Mouse (Mus musculus) liver, embryonic 14.5 days (tissue): ENCODE results near the gene Foxn3. TPM values are rescaled to one million over a fixed set of nuclear protein-coding genes. Genes with fewer than 3 reads are reported as not detected.

Source experiments
- ATAC-seq: fragments of 200-750 bp; cut with Nextera tagmentation; 2 replicates; pipeline ENCODE4 v1.8.0; 2017; ENCODE audit warnings: moderate number of reproducible peaks, mild to moderate bottlenecking, moderate library complexity; ENCODE audit not compliant: insufficient read depth
- DNase-seq, 3 experiments: peaks; one replicate each; pipeline ENCODE4 v3.0.0-alpha.2; 2012 to 2013; ENCODE audit warnings: low read depth in 3 of 3, low spot score in 3 of 3
- H3K27ac ChIP-seq: fragments of 300-500 bp; sonication (generic); 2 replicates; pipeline ENCODE4 v1.5.1; 2014; ENCODE audit warnings: moderate library complexity, mild to moderate bottlenecking, control low read depth, inconsistent platforms
- H3K27me3 ChIP-seq: fragments of 300-500 bp; sonication (generic); 2 replicates; pipeline ENCODE4 v1.6.1; 2014; ENCODE audit warnings: mild to moderate bottlenecking, low read length, moderate library complexity; ENCODE audit not compliant: control insufficient read depth, insufficient read depth
- H3K36me3 ChIP-seq: fragments of 300-500 bp; sonication (generic); replicated peaks from 2 replicates; pipeline ENCODE4 v1.6.1; 2014; ENCODE audit warnings: low read depth; ENCODE audit not compliant: control insufficient read depth, insufficient read depth
- H3K4me1 ChIP-seq, 2 experiments: fragments of 200-500 bp in 1 of 2; fragments of 300-500 bp in 1 of 2; sonication (generic) in 1 of 2; replicated peaks; 2 replicates each; pipeline ENCODE4 v1.6.1; 2012 to 2014; ENCODE audit warnings: antibody characterized with exemption in 1 of 2, inconsistent platforms in 1 of 2, low read length in 1 of 2; ENCODE audit not compliant: control insufficient read depth in 2 of 2, insufficient read depth in 2 of 2
- H3K4me2 ChIP-seq: fragments of 300-500 bp; sonication (generic); 2 replicates; pipeline ENCODE4 v1.6.1; 2014; ENCODE audit warnings: low read depth, mild to moderate bottlenecking, control low read depth, moderate library complexity
- H3K4me3 ChIP-seq, 2 experiments: fragments of 200-500 bp in 1 of 2; fragments of 300-500 bp in 1 of 2; sonication (generic) in 1 of 2; 2 replicates each; pipeline ENCODE4 v1.5.1; 2012 to 2014; ENCODE audit warnings: low read depth in 2 of 2, low read length in 2 of 2, mild to moderate bottlenecking in 2 of 2, control low read depth in 1 of 2, inconsistent platforms in 1 of 2, moderate library complexity in 1 of 2; ENCODE audit not compliant: insufficient read depth in 1 of 2
- H3K9ac ChIP-seq: fragments of 300-500 bp; sonication (generic); replicated peaks from 2 replicates; pipeline ENCODE4 v1.6.1; 2014; ENCODE audit warnings: mild to moderate bottlenecking, control low read depth, moderate library complexity
- H3K9me3 ChIP-seq: fragments of 300-500 bp; sonication (generic); 2 replicates; pipeline ENCODE4 v1.6.1; 2016; ENCODE audit warnings: low read length, mixed read lengths; ENCODE audit not compliant: control insufficient read depth
- CTCF ChIP-seq: IDR thresholded peaks from 2 replicates; pipeline ENCODE4 v1.5.1; 2016; ENCODE audit warnings: antibody characterized with exemption, low read depth, control low read depth
- EP300 ChIP-seq: IDR thresholded peaks from 2 replicates; pipeline ENCODE4 v1.6.1; 2016; ENCODE audit warnings: antibody characterized with exemption, low read depth
- WGBS: fragments of 180-500 bp; shearing (Covaris S2); extraction: QIAGEN DNeasy Blood & Tissue Kit; methylation state at CpG from one replicate; pipeline ENCODE4 v1.1.7; 2014; ENCODE audit not compliant: insufficient replicate concordance; 5-methylcytosine and 5-hydroxymethylcytosine counted together
- polyA plus RNA-seq, 2 experiments: library from polyadenylated mRNA; depleted of rRNA in 1 of 2; stranded (reverse) in 1 of 2; unstranded in 1 of 2; fragments of >200 nt; fragmentation: Nextera tagmentation in 1 of 2; extraction: Ambion mirVana in 1 of 2; gene quantifications; 2 replicates each; pipeline versions ENCODE4 v1.2.1 to v1.2.3; 2012 to 2014

Gene Foxn3
- polyA plus RNA-seq, 2 experiments: 2.7 to 13.6 TPM

DNA sequence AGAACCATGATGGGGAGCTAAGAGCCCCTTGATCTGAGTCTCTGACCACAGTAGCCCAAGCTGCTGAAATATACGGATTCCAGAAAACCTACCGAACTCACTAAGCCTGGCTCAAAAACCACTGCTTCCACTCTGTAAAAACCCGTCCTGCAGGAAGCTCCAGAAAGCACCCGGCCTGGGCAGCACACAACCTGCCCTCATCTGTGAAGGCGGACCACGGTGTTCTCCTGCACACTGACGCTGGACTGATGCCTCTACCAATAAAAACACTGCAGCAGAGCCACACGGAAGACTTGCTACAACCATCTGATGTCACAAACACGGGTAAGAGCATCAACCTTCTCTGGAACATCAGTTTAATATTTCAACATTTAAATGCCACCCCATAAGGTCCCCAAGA is 227.8 kb downstream of the Foxn3 start:
- Histone ChIP-seq H3K36me3 (no peaks in the 10 kb centered on the region), H3K4me1 (peaks cover 15 to 32% of the 10 kb centered on the region in 2 experiments), H3K27ac (no peak overlapping the region), H3K4me3 (no peak overlapping the region), H3K4me2 (no peak overlapping the region), H3K27me3 (no peaks in the 10 kb centered on the region), H3K9ac (no peak overlapping the region), H3K9me3 (no peaks in the 10 kb centered on the region)
- ATAC-seq (no peak), DNase-seq (no peak)
- TF ChIP-seq CTCF (no peak), EP300 (no peak)
- WGBS: 77% methylated on average over 9 of the region's 9 CpGs

DNA sequence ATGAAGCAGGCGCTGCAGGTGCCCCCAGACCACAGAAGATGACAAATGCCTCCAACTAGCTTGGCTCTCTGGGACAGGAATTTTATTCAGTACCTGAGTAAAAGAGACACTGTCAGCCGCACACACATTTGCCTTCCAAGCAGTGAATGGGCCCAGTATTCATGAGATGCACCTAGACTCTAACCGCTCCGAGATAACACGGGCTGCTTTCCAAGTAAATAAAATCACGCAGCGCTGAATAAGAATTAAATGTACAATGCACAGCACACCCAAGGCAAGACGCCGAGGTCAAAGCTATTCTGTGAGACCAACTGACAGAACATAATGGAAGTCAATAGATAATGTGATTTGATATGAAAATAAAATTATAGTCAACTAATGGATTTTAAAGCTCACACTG is 229.4 kb downstream of the Foxn3 start:
- Histone ChIP-seq H3K4me2 (no peak overlapping the region), H3K4me1 (peaks cover 15 to 35% of the 10 kb centered on the region in 2 experiments), H3K27ac (no peak overlapping the region), H3K36me3 (no peaks in the 10 kb centered on the region), H3K4me3 (no peak overlapping the region), H3K9me3 (no peaks in the 10 kb centered on the region), H3K27me3 (no peaks in the 10 kb centered on the region), H3K9ac (no peak overlapping the region)
- TF ChIP-seq EP300 (no peak), CTCF (no peak)
- ATAC-seq (no peak), DNase-seq (no peak)
- WGBS: 81% methylated on average over 9 of the region's 9 CpGs

DNA sequence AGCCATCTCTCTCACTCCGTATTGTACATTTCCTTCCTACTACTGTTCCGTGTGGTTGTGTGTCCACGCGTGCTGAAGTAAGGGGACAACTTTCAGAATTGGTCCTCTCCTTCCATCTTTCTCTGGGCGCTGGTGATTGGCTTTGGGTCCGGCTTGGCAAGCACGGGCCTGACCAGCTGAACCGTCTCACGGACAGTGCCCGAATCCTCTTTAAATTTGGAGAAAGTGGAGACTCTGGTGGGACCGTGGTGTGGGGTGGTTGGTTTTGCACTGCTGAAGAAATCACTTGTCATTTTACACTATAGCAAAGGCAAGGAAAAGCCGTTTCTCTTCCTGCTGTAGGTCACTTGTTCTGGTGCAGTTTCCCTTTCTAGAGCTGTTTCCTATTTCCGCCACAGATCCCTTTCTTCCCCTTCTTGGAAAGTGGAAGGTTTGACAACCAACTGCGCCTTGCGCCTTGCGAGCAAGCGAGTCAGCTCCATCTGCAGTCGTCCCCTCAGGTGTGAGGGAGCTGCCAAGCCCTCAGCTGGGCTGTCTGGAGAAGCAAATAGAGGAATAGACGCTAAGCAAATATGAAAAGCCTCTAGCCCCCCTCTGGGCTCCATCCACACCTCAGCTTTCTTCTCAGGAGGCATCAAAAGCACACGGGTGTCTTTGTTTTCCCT is 229.9 kb downstream of the Foxn3 start:
- ATAC-seq (no peak), DNase-seq (no peak)
- Histone ChIP-seq H3K36me3 (no peaks in the 10 kb centered on the region), H3K27ac (no peak overlapping the region), H3K4me3 (no peak overlapping the region), H3K4me2 (no peak overlapping the region), H3K9me3 (no peaks in the 10 kb centered on the region), H3K9ac (no peak overlapping the region), H3K27me3 (no peaks in the 10 kb centered on the region), H3K4me1 (peaks cover 15 to 39% of the 10 kb centered on the region in 2 experiments)
- WGBS: 72% methylated on average over 20 of the region's 20 CpGs
- TF ChIP-seq CTCF: no peak
- TF ChIP-seq EP300: no peak

DNA sequence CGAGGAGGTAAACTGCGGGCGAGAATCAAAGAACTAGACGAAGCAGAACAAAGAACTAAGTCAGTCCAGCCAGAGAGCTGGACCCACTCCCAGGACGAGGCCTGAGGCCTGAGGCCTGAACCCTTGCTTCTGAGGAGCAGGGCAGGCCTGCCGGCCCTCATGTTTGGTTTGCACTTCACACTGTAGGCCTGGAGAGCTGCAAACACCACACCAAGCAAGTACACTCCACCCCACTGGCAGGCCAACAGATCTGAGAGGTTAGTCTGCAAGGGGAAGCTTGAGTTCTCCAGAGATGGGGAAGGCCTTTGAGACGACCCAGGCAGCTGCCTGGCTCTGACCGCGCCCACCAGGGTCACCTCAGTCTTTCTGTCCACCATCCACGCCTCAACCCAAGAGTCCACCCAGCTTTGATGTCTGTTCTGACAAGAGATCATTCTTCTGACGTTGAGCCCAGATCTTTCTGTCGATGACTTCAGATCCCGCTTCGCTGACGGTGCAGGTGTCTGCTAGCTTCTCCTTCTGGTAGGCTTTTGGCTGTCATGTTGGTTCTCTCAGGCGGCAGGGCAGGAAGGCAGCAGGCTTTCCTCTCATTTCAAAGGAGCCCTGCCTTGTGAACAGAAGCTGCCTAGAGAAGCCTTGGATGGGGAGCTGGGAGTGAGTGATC is 231.1 kb downstream of the Foxn3 start:
- peaks cover 15 to 38% of the 10 kb centered on the region in 2 experiments for H3K4me1 ChIP-seq
- WGBS: 56% methylated on average over 16 of the region's 16 CpGs
- ATAC-seq: no peak

DNA sequence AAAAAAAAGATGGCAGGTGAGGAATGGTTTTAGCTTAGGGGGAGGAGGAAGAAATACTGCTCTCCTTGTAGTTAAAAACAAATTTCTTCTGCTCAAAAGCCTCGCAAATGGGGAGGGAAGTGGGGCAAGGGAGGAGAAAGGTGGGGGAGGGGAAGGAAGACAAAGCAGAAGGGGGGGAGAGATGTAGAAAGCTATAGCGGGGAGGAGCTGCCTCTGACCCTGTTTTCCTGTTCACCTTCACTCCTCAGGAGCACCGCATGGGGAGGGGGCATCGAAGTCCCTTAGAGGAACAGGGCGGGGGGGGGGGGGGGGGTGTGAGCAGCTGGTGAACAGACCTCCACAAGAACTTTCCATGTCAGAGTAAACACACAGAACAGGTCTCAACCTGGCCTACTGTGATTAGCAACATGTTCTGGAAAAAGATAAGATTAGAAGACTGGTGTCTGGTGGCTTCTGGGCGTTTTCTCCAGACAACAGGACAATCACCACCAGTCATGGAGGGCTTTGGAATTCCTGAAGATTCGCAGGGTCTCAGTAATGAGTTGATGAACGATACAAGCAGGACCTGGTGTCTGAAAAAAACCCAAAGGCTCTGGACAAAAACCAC is 231.9 kb downstream of the Foxn3 start:
- Histone ChIP-seq H3K9me3 (no peaks in the 10 kb centered on the region), H3K36me3 (no peaks in the 10 kb centered on the region), H3K9ac (no peak overlapping the region), H3K4me3 (no peak overlapping the region), H3K27ac (no peak overlapping the region; the same call in 1 of the 2 replicates), H3K27me3 (no peaks in the 10 kb centered on the region), H3K4me2 (peak overlapping the region; percentile 38), H3K4me1 (peaks cover 15 to 33% of the 10 kb centered on the region in 2 experiments)
- ATAC-seq (peak; percentile 85), DNase-seq (peak; percentile 65 to 69 (median 69))
- peak; percentile 87 for TF ChIP-seq EP300
- TF ChIP-seq CTCF: no peak
- 16% methylated on average over 6 of the region's 8 CpGs for WGBS

More for the DNA sequence above, 231.1 kb downstream of the Foxn3 start:
- no peak for TF ChIP-seq CTCF
- TF ChIP-seq EP300: no peak
- no peak overlapping the region; the same call in 1 of the 2 replicates for H3K27ac ChIP-seq
- H3K9ac ChIP-seq: no peak overlapping the region
- H3K36me3 ChIP-seq: no peaks in the 10 kb centered on the region
- H3K27me3 ChIP-seq: no peaks in the 10 kb centered on the region
- no peaks in the 10 kb centered on the region for H3K9me3 ChIP-seq
- no peak for DNase-seq
- peak overlapping the region; percentile 38; the same call in 1 of the 2 replicates for H3K4me2 ChIP-seq
- no peak overlapping the region for H3K4me3 ChIP-seq
